9 mouse cellular contexts compared by ENCODE assay signal in the genomic region with DNA sequence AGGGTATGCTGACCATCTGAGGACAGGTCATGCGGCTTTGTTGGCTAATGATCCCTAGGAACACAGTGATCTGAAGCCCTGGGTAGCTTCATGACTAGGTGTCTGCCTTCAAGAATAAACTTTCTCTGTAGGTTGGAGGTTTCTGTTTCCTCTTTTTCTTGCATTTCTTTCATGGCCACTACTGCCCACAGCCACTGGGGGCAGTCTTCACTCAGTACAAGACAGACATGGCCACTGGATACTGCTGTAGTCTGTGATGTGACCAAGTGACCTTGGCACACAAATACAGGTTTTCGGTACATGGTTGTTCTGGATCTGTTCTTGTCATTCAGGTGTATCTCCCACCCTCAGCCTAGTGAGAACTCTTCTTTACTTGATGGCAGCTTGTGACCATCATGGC. TPM values are rescaled to one million over a fixed set of nuclear protein-coding genes. Genes with fewer than 3 reads are reported as not detected.
DNase-seq lines count a peak whose midpoint lies in the region; ATAC-seq and TF ChIP-seq lines count a peak whose summit lies in the region.
"Had no signal": no experiment of that assay in that cellular context is flagged by ENCODE, and none has a peak within 500 bp of the region (broad histone marks: within the 10 kb centered on the region; RNA-seq: fewer than 3 reads in every experiment).

No protein-coding gene starts in this region.

- H3K27ac ChIP-seq in intestine, postnatal 0 days (ENCODE audit: low read depth, low read length): no peak overlapping the region
- no peak overlapping the region for H3K27ac ChIP-seq in intestine, embryonic 16.5 days (ENCODE audit: low read length)
- no peak overlapping the region for H3K27ac ChIP-seq in ES-Bruce4 (ENCODE audit: insufficient read depth, low read length)
- no peak overlapping the region for H3K27ac ChIP-seq in midbrain, postnatal 0 days (ENCODE audit: low read depth, low read length)
- H3K27ac ChIP-seq: liver, embryonic 15.5 days had no signal

- no peak overlapping the region for H3K9ac ChIP-seq in intestine, postnatal 0 days (ENCODE audit: low read depth, low read length)
- no peak overlapping the region for H3K9ac ChIP-seq in intestine, embryonic 16.5 days (ENCODE audit: low read depth, low read length)
- no peak overlapping the region for H3K9ac ChIP-seq in ES-Bruce4 (ENCODE audit: low read depth, poor library complexity, severe bottlenecking)
- H3K9ac ChIP-seq in midbrain, postnatal 0 days (replicated peaks; ENCODE audit: low read length, poor library complexity, severe bottlenecking): no peak overlapping the region
- H3K9ac ChIP-seq: liver, embryonic 15.5 days had no signal

- H3K4me1 ChIP-seq in intestine, postnatal 0 days (replicated peaks; ENCODE audit: control insufficient read depth, insufficient read depth, low read length): no peaks in the 10 kb centered on the region
- H3K4me1 ChIP-seq in intestine, embryonic 16.5 days (ENCODE audit: control insufficient read depth, insufficient read depth, low read length): no peaks in the 10 kb centered on the region
- H3K4me1 ChIP-seq in ES-Bruce4 (ENCODE audit: control insufficient read depth, insufficient read depth, low read length): no peaks in the 10 kb centered on the region
- no peaks in the 10 kb centered on the region for H3K4me1 ChIP-seq in midbrain, postnatal 0 days (ENCODE audit: insufficient read depth, low read length)

- no peak overlapping the region for H3K4me2 ChIP-seq in intestine, postnatal 0 days (replicated peaks; ENCODE audit: low read depth)
- H3K4me2 ChIP-seq in intestine, embryonic 16.5 days (ENCODE audit: low read depth, low read length): no peak overlapping the region
- no peak overlapping the region for H3K4me2 ChIP-seq in midbrain, postnatal 0 days (ENCODE audit: low read depth, low read length, poor library complexity, severe bottlenecking)
- H3K4me2 ChIP-seq: liver, embryonic 15.5 days had no signal

- TF ChIP-seq CTCF in intestine, postnatal 0 days (IDR thresholded peaks at IDR 0.05; ENCODE audit: low read depth): peak; percentile 84
- peak; percentile 64 for TF ChIP-seq CTCF in ES-Bruce4 (IDR thresholded peaks at IDR 0.05; ENCODE audit: low read depth, low read length)
- TF ChIP-seq CTCF in midbrain, postnatal 0 days (IDR thresholded peaks at IDR 0.05): peak; percentile 74

- 88% methylated on average over 2 of the region's 2 CpGs for WGBS in intestine, postnatal 0 days
- 93% methylated on average over 2 of the region's 2 CpGs for WGBS in intestine, embryonic 16.5 days
- WGBS in midbrain, postnatal 0 days: 100% methylated on average over 2 of the region's 2 CpGs

- TF ChIP-seq POLR2A in ES-Bruce4 (IDR thresholded peaks at IDR 0.05; ENCODE audit: insufficient read depth, low read length): no peak

- no peaks in the 10 kb centered on the region for H3K27me3 ChIP-seq in intestine, postnatal 0 days (replicated peaks; ENCODE audit: control insufficient read depth, insufficient read depth, low read length)
- no peaks in the 10 kb centered on the region for H3K27me3 ChIP-seq in intestine, embryonic 16.5 days (replicated peaks; ENCODE audit: control insufficient read depth, insufficient read depth, low read length)
- H3K27me3 ChIP-seq in ES-Bruce4 (ENCODE audit: control insufficient read depth, insufficient read depth, low read length, poor library complexity, severe bottlenecking): no peaks in the 10 kb centered on the region
- no peaks in the 10 kb centered on the region for H3K27me3 ChIP-seq in midbrain, postnatal 0 days (ENCODE audit: insufficient read depth, low read length)
- H3K27me3 ChIP-seq: liver, embryonic 15.5 days had no signal

- no peak overlapping the region for H3K4me3 ChIP-seq in intestine, postnatal 0 days (ENCODE audit: low read depth, low read length)
- no peak overlapping the region for H3K4me3 ChIP-seq in intestine, embryonic 16.5 days (ENCODE audit: low read length)
- H3K4me3 ChIP-seq in ES-Bruce4 (ENCODE audit: low read depth, low read length): no peak overlapping the region
- H3K4me3 ChIP-seq in midbrain, postnatal 0 days (ENCODE audit: low read depth, low read length): no peak overlapping the region
- H3K4me3 ChIP-seq: liver, embryonic 15.5 days had no signal

- H3K9me3 ChIP-seq in intestine, postnatal 0 days (ENCODE audit: control insufficient read depth): no peaks in the 10 kb centered on the region
- H3K9me3 ChIP-seq in intestine, embryonic 16.5 days (ENCODE audit: control insufficient read depth, low read length): no peaks in the 10 kb centered on the region
- no peaks in the 10 kb centered on the region for H3K9me3 ChIP-seq in ES-Bruce4 (replicated peaks; ENCODE audit: control insufficient read depth, insufficient read depth, low read length, poor library complexity, severe bottlenecking)
- H3K9me3 ChIP-seq in midbrain, postnatal 0 days (ENCODE audit: low read length): no peaks in the 10 kb centered on the region
- H3K9me3 ChIP-seq: liver, embryonic 15.5 days had no signal

- no peak; the same call in 1 of the 2 replicates for ATAC-seq in intestine, postnatal 0 days
- ATAC-seq in intestine, embryonic 16.5 days: no peak
- peak; percentile 90 to 94 for ATAC-seq in hematopoietic stem cell, adult 5-6 weeks (replicated peaks in 1 of 2; ENCODE audit: insufficient read depth in 1 of 2, low FRiP score in 2 of 2, low TSS enrichment in 1 of 2, low read depth in 1 of 2, poor library complexity in 2 of 2, severe bottlenecking in 2 of 2)
- no peak for ATAC-seq in midbrain, postnatal 0 days (ENCODE audit: low FRiP score)

- TF ChIP-seq EP300 in ES-Bruce4 (IDR thresholded peaks at IDR 0.05; ENCODE audit: insufficient read depth, low read depth, low read length): no peak

- H3K36me3 ChIP-seq in intestine, postnatal 0 days (ENCODE audit: control insufficient read depth, insufficient read depth): peaks cover 45% of the 10 kb centered on the region
- H3K36me3 ChIP-seq in intestine, embryonic 16.5 days (ENCODE audit: control insufficient read depth, insufficient read depth, low read length): peaks cover 10% of the 10 kb centered on the region
- peaks cover 28% of the 10 kb centered on the region for H3K36me3 ChIP-seq in ES-Bruce4 (ENCODE audit: control insufficient read depth, insufficient read depth, low read length, poor library complexity, severe bottlenecking)
- H3K36me3 ChIP-seq in midbrain, postnatal 0 days (ENCODE audit: insufficient read depth, low read length): peaks cover 27% of the 10 kb centered on the region

- peak; percentile 44 for DNase-seq in c-Kit-positive CD71-positive TER-119-positive erythroid progenitor cells, embryonic 14.5 days (ENCODE audit: low spot score)
- DNase-seq in midbrain, postnatal 0 days (ENCODE audit: low spot score): peak; percentile 19
- no peak for DNase-seq in frontal cortex, postnatal 10 days (ENCODE audit: low spot score in 2 of 2)
- DNase-seq in right cerebral cortex, postnatal 10 days (ENCODE audit: low spot score in 2 of 2): no peak

RNA-seq across cellular contexts. Expression of gene Pcgf3, which starts 24.2 kb away (rescaled TPM):
- 9.3 and 10.2 TPM in 2 replicates for polyA plus RNA-seq in intestine, postnatal 0 days (2015; fragmentation: Nextera tagmentation; extraction: Ambion mirVana)
- 12.7 and 15.5 TPM in 2 replicates for polyA plus RNA-seq in intestine, embryonic 16.5 days (2015; fragmentation: Nextera tagmentation; extraction: Ambion mirVana)
- polyA plus RNA-seq in ES-Bruce4 (2011; ENCODE audit: insufficient read depth, insufficient read length, low read depth, missing spikeins): 104 and 111 TPM in 2 replicates
- 12.3 and 19.4 TPM in 2 replicates for total RNA-seq in hematopoietic stem cell, adult 5-6 weeks (2017)
- 34.9 and 37.5 TPM in 2 replicates for total RNA-seq in midbrain, postnatal 0 days (2014; rRNA removed)
- 14.5 and 17.6 TPM in 2 replicates for polyA plus RNA-seq in midbrain, postnatal 0 days (2015; fragmentation: Nextera tagmentation; extraction: Ambion mirVana)

RNA-seq across cellular contexts. Expression of gene Mfsd7a, which starts 36.5 kb away (rescaled TPM):
- 0.42 and 0.51 TPM in 2 replicates for polyA plus RNA-seq in intestine, postnatal 0 days (2015; fragmentation: Nextera tagmentation; extraction: Ambion mirVana)
- 0.38 and 0.55 TPM in 2 replicates for polyA plus RNA-seq in intestine, embryonic 16.5 days (2015; fragmentation: Nextera tagmentation; extraction: Ambion mirVana)
- 0.62 and 0.63 TPM in 2 replicates for polyA plus RNA-seq in ES-Bruce4 (2011; ENCODE audit: insufficient read depth, insufficient read length, low read depth, missing spikeins)
- 0.30 and 0.81 TPM in 2 replicates for total RNA-seq in hematopoietic stem cell, adult 5-6 weeks (2017)
- total RNA-seq in midbrain, postnatal 0 days (2014; rRNA removed): 0.09 and 0.22 TPM in 2 replicates
- polyA plus RNA-seq in midbrain, postnatal 0 days (2015; fragmentation: Nextera tagmentation; extraction: Ambion mirVana): 0.14 TPM in 1 of 2 replicates, not detected in the other

RNA-seq across cellular contexts. Expression of gene Atp5k, which starts 51.0 kb away (rescaled TPM):
- polyA plus RNA-seq in intestine, postnatal 0 days (2015; fragmentation: Nextera tagmentation; extraction: Ambion mirVana): 829 and 847 TPM in 2 replicates
- 440 and 455 TPM in 2 replicates for polyA plus RNA-seq in intestine, embryonic 16.5 days (2015; fragmentation: Nextera tagmentation; extraction: Ambion mirVana)
- polyA plus RNA-seq in ES-Bruce4 (2011; ENCODE audit: insufficient read depth, insufficient read length, low read depth, missing spikeins): 233 and 261 TPM in 2 replicates
- 109 and 213 TPM in 2 replicates for total RNA-seq in hematopoietic stem cell, adult 5-6 weeks (2017)
- total RNA-seq in midbrain, postnatal 0 days (2014; rRNA removed): 82.6 and 90.9 TPM in 2 replicates
- 533 and 539 TPM in 2 replicates for polyA plus RNA-seq in midbrain, postnatal 0 days (2015; fragmentation: Nextera tagmentation; extraction: Ambion mirVana)

Comparison
In these comparisons a context has a peak if more than half of its experiments do, and no peak if none do; other contexts are left out.
1. ATAC-seq: peak in hematopoietic stem cell, adult 5-6 weeks (2 of 2); none in intestine, postnatal 0 days (single experiment), intestine, embryonic 16.5 days (single experiment) and midbrain, postnatal 0 days (single experiment).
2. DNase-seq: peak in c-Kit-positive CD71-positive TER-119-positive erythroid progenitor cells, embryonic 14.5 days (single experiment) and midbrain, postnatal 0 days (single experiment); none in frontal cortex, postnatal 10 days (0 of 2) and right cerebral cortex, postnatal 10 days (0 of 2).
3. Peak in every context shown above with its lines, with median percentiles within 50 percentile points of each other: CTCF ChIP-seq.